8 mouse cellular contexts compared by ENCODE assay signal in the genomic region with DNA sequence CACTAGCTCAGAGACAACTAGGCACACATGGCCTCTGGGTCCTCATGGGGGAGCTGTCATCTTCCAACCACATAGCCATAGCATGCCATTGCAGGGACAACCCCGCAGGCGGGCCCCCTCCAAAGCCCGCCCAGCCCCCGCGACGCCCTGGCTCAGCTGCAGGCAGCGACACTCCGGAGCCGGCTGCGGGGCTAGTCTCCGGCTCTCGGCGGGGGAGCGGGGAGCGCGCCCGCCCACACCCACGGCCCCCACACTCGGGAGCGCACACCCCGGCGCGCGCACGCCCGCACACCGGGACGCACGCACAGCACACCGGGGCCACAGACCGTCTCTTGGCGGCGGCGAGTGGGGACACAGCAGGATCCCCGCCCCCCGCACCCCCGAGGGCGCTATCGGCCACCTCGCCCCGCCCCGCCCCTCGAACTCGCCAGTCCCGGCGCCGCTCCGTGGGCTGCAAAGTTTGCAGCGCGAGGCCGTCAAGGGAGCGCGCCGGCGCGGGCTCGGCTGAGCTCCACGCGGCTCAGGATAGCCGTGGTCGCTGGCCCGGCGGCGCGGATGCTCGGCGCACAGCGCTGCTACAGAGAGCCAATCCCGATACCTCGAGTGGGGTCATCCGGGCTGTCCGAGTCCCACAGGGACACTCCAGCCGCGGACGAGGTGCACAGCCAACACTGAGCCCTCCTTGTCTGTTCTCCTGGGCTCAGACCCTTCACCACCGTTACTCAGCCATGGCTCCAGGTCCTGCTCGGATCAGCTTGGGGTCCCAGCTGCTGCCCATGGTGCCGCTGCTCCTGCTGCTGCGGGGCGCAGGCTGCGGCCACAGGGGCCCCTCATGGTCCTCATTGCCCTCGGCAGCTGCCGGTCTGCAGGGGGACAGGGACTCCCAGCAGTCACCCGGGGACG. TPM values are rescaled to one million over a fixed set of nuclear protein-coding genes. Genes with fewer than 3 reads are reported as not detected.
DNase-seq lines count a peak whose midpoint lies in the region; ATAC-seq and TF ChIP-seq lines count a peak whose summit lies in the region.

A gene (plus strand): TSS at position 420 of the 903 bp plus-strand sequence.

- no peaks in the 10 kb centered on the region for H3K36me3 ChIP-seq in intestine, embryonic 15.5 days
- H3K36me3 ChIP-seq in neural tube, embryonic 12.5 days: no peaks in the 10 kb centered on the region

- 2% methylated on average over 85 of the region's 85 CpGs for WGBS in cerebellum, adult 2 months
- under 1% methylated on average over 73 of the region's 85 CpGs for WGBS in intestine, embryonic 15.5 days
- under 1% methylated on average over 79 of the region's 85 CpGs for WGBS in neural tube, embryonic 12.5 days

- intact Hi-C loops in gastrocnemius, adult 2 months (cut with DNase I): no loop called here

- H3K4me3 ChIP-seq in cerebellum, adult 2 months (replicated peaks; ENCODE audit: insufficient read depth, low read depth, low read length): peak within 1 kb of the TSS; percentile 14
- H3K4me3 ChIP-seq in gastrocnemius, adult 2 months: peak within 1 kb of the TSS; percentile 71
- peak within 1 kb of the TSS; percentile 55 for H3K4me3 ChIP-seq in intestine, embryonic 15.5 days (replicated peaks)
- H3K4me3 ChIP-seq in neural tube, embryonic 12.5 days: peak within 1 kb of the TSS; percentile 51

- no peak for TF ChIP-seq CTCF in cerebellum, adult 2 months (IDR thresholded peaks at IDR 0.05; ENCODE audit: borderline replicate concordance, insufficient read depth, low read depth, low read length)
- TF ChIP-seq CTCF in gastrocnemius, adult 2 months (IDR thresholded peaks at IDR 0.05): no peak

- ATAC-seq in intestine, embryonic 15.5 days: peak; percentile 84
- peak; percentile 67 for ATAC-seq in neural tube, embryonic 12.5 days (ENCODE audit: low FRiP score, low read depth)
- ATAC-seq in activated CD4-positive, CD25-positive, alpha-beta regulatory T cell, adult 4 months: no peak

- H3K9me3 ChIP-seq in intestine, embryonic 15.5 days: no peaks in the 10 kb centered on the region
- no peaks in the 10 kb centered on the region for H3K9me3 ChIP-seq in neural tube, embryonic 12.5 days

- no peaks in the 10 kb centered on the region; the same call in 1 of the 2 replicates for H3K27me3 ChIP-seq in cerebellum, adult 2 months (ENCODE audit: control insufficient read depth, insufficient read depth, low read length)
- peaks cover 53% of the 10 kb centered on the region for H3K27me3 ChIP-seq in intestine, embryonic 15.5 days (replicated peaks)
- H3K27me3 ChIP-seq in neural tube, embryonic 12.5 days (replicated peaks): peaks cover 37% of the 10 kb centered on the region

- no peaks in the 10 kb centered on the region for H3K4me1 ChIP-seq in cerebellum, adult 2 months (ENCODE audit: control insufficient read depth, insufficient read depth, low read length)
- peaks cover 6% of the 10 kb centered on the region for H3K4me1 ChIP-seq in intestine, embryonic 15.5 days (replicated peaks)
- peaks cover 44% of the 10 kb centered on the region for H3K4me1 ChIP-seq in neural tube, embryonic 12.5 days

- no peak within 1 kb of the TSS for H3K27ac ChIP-seq in cerebellum, adult 2 months (ENCODE audit: insufficient read depth, low read length)
- H3K27ac ChIP-seq in gastrocnemius, adult 2 months: peak within 1 kb of the TSS; percentile 32
- H3K27ac ChIP-seq in intestine, embryonic 15.5 days: no peak within 1 kb of the TSS
- H3K27ac ChIP-seq in neural tube, embryonic 12.5 days: no peak within 1 kb of the TSS

- H3K9ac ChIP-seq in intestine, embryonic 15.5 days: peak within 1 kb of the TSS; percentile 51
- H3K9ac ChIP-seq in neural tube, embryonic 12.5 days: peak within 1 kb of the TSS; percentile 61

- TF ChIP-seq POLR2A in cerebellum, adult 2 months (IDR thresholded peaks at IDR 0.05; ENCODE audit: borderline replicate concordance, insufficient read depth, low read length): no peak

- DNase-seq in cerebellum, adult 2 months: peak in 1 of 2 experiments; percentile 21
- no peak for DNase-seq in cerebellum, adult 9-11 months
- peak; percentile 36 for DNase-seq in adrenal gland, postnatal 25 days
- DNase-seq in gastrocnemius, adult 2 months: peak; percentile 52
- DNase-seq in liver: peak; percentile 38

- peak within 1 kb of the TSS; percentile 96 for H3K4me2 ChIP-seq in intestine, embryonic 15.5 days (replicated peaks)
- peak within 1 kb of the TSS; percentile 92 for H3K4me2 ChIP-seq in neural tube, embryonic 12.5 days (replicated peaks)

RNA-seq across cellular contexts. Expression of the gene that starts here (rescaled TPM):
- polyA plus RNA-seq in cerebellum, adult 2 months (2012; rRNA removed): 39.3 and 59.5 TPM in 2 replicates
- total RNA-seq in adrenal gland, postnatal 25 days (2021): 10.4 and 10.8 TPM in 2 replicates
- 1 to 10 TPM; 1.1 to 1.9 TPM for total RNA-seq in gastrocnemius, adult 2 months (2021)
- 7.1 and 9.4 TPM in 2 replicates for polyA plus RNA-seq in intestine, embryonic 15.5 days (2015; fragmentation: Nextera tagmentation; extraction: Ambion mirVana)
- polyA plus RNA-seq in neural tube, embryonic 12.5 days (2016; fragmentation: Nextera tagmentation; extraction: Ambion mirVana): 12.5 and 14.6 TPM in 2 replicates
- not detected for polyA plus RNA-seq in activated CD4-positive, CD25-positive, alpha-beta regulatory T cell, adult 4 months (2017; shearing (Covaris generic))

Comparison
In these comparisons a context has a peak if more than half of its experiments do, and no peak if none do; other contexts are left out.
1. H3K4me3 ChIP-seq: peak in every context shown above with its lines; median percentile 71 in gastrocnemius, adult 2 months; 55 in intestine, embryonic 15.5 days; 51 in neural tube, embryonic 12.5 days; 14 in cerebellum, adult 2 months.